Mouse (Mus musculus) granulocyte monocyte progenitor cell, adult 5-6 weeks (primary cell): ENCODE results near the gene Scamp1. TPM values are rescaled to one million over a fixed set of nuclear protein-coding genes. Genes with fewer than 3 reads are reported as not detected.

Experiments used
- ATAC-seq: replicated peaks from 2 replicates; pipeline ENCODE4 v1.8.0; 2016; ENCODE audit warnings: mild to moderate bottlenecking, moderate TSS enrichment, inconsistent platforms; ENCODE audit not compliant: poor library complexity, severe bottlenecking
- total RNA-seq, 2 experiments: library from RNA; stranded (forward) in 1 of 2; stranded (reverse) in 1 of 2; fragments of 200-712, 200-1000 nt in 1 of 2; fragments of >200 nt in 1 of 2; fragmentation: Nextera tagmentation in 1 of 2; gene quantifications; 2 replicates each; pipeline ENCODE4 v1.2.3; 2014 to 2017

Scamp1 gene
- total RNA-seq, 2 experiments from 2014 or later = 8.1 to 24.6 TPM

GRCm38 (mm10) chr13:94284543-94285269 lies 951 bp downstream of the Scamp1 start:
- ATAC-seq = no peak

DNA sequence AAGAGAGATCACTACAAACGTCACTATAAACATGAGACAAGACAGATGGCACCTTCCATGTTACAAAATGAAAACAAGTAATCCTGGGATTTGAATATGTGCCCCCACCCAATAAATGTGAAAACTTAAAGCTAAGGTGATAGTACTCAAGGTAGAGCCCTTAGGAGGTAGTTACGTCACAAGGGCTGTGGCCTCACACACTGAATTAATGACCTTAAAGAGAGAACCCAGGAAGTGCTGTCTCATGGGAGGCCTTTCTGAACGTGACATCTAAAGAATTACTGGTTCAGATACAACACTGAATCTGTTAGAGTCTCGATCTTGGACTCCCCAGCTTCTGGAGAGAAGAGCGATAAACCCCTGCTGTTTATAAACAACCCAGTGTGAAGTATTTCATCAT lies 6.2 kb downstream of the Scamp1 start:
- no peak for ATAC-seq

GRCm38 (mm10) chr13:94271284-94271683 lies 14.4 kb downstream of the Scamp1 start:
- no peak for ATAC-seq

DNA sequence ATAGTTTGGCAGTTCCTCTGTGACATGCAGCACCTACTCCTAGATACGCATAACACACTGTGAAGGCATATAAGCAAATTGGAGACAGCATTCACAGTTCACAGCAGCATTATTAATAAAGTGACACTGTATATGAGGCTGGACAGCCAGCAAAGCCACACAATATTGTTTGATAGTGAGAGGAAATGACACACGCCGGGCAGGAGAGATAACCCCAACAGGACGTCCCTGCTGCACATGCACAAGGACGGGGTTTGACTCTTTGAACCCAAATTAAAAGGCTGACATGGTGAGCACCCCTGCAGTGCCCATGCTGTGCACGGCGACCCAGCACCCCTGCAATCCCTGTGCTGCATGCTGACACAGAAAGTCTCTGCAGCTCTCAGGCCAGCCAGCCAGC lies 17.5 kb downstream of the Scamp1 start:
- peak; percentile 29; the same call in 1 of the 2 replicates for ATAC-seq

DNA sequence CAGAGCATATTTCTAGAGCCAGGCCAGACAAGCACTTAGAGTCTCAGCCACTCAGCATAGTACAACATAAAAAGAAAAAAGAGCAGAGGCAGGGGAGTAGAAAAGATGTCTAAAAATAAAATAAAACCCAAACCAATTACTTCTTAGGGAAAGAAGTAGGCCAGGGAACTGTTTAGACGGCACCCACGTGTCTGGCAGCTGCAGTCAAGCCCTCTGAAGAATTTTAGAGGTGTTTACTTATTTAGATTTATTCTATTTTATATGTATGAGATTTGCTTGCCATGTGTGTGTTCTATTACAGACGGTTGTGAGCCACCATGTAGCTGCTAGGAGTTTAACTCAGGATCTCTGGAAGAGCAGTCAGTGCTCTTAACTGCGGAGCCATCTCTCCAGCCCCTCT lies 18.5 kb downstream of the Scamp1 start:
- ATAC-seq = no peak

GRCm38 (mm10) chr13:94266530-94266929 lies 19.1 kb downstream of the Scamp1 start:
- 0 out of 2 replicates have a peak, but pooled peaks have one; percentile 38 for ATAC-seq

- no peak for ATAC-seq
Measured at GRCm38 (mm10) chr13:94265291-94265690, 20.4 kb downstream of the Scamp1 start.

DNA sequence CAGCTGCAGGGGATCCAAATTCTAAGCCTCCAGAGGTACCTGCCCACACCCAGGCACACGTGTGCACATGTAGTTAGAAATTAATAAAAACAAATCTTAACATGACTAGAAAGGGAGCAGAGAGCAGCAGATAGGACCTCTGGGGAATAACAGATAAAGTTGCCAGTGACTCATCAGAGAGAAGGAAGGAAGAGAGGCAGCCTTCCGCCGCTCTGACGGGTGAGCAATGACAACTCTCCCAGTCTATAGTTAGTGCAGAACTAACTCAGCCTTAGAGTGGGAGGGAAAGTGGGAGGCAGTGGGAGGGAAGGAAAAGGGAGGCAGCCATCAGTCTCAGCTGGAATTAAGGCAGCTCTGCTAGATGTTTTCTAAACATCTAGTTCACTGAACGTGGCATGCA lies 21.7 kb downstream of the Scamp1 start:
- no peak for ATAC-seq

GRCm38 (mm10) chr13:94262551-94262950 lies 23.1 kb downstream of the Scamp1 start:
- ATAC-seq = no peak

- ATAC-seq = no peak
Measured at GRCm38 (mm10) chr13:94261624-94262023, 24.0 kb downstream of the Scamp1 start.

- ATAC-seq = no peak
Measured at GRCm38 (mm10) chr13:94260961-94261360, 24.7 kb downstream of the Scamp1 start.

- no peak for ATAC-seq
Measured at GRCm38 (mm10) chr13:94259210-94259609, 26.4 kb downstream of the Scamp1 start.

- no peak for ATAC-seq
Measured at GRCm38 (mm10) chr13:94258530-94258929, 27.1 kb downstream of the Scamp1 start.

DNA sequence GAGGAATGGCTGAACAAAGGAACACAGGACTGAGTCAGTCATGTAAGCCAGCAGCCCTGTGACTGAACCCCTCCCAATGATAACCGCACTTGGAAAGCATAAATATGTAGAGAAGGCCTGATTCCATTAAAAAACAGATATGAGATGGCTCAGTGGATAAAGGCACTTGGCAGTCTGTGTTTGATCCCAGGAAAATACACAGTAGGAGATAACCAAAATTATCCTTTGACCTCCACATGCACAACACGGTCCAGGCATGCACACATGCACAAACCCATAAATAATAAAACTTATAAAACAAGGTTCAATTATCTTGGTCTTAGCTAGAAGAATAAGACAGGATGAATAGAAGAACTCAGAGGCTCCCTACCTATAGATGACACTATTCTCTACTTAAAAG lies 27.9 kb downstream of the Scamp1 start:
- ATAC-seq = no peak

DNA sequence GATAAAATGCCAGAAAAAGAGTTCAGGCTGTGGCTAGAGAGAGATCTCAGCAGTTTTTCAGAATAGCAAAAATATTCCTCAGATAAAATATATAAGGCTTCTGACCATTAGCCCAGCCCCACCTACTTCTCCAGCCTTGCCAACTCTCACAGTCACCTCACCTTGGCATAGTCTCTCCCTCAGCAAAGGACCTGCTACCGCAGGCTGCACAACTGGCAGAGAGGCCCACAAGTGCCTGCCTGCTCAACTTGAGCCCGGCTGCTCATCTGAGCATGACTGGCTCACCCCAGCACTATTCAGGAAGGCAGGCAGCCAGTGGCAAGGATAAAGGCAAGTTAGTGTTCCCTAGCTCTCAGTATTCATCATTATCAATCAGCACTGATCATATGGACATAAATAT lies 30.5 kb downstream of the Scamp1 start:
- ATAC-seq = no peak

DNA sequence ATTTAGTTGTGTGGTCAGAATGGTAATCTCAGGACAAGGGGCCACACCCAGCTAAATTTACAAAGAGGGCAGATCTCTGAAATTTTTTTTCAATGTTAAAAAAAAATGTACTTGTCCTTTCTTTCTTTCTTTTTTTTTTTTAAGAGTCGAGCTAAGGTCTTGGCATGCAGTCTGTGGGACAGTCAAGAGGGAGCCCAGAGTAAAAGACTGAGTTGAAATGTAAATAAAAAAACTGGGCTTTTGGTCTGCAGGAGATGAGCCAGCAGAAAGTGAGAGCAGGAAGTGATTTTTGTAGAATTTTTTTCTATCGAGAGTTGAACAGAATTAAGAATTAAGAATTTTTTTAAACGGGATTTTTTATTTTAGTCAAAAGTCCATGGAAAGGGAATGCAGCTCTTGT lies 31.4 kb downstream of the Scamp1 start:
- ATAC-seq = no peak

DNA sequence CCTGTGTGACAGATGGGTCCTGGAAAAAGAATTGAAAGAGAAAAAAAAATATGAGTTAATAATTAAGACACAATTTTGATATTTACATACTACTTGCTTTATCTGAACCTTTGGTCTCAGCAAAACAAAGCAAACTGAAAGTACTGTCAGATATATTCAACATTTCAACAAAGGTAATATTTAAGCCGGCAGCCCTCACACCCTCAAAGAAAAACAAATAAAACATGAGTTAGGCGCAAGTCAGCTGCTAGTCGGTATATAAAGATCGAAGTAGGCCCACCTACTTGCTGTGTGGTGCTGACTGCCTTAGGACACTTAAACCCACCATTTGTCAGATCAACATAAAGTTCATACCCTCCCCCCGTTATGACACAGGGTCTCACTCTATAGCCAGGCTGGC lies 32.6 kb downstream of the Scamp1 start:
- ATAC-seq = no peak

DNA sequence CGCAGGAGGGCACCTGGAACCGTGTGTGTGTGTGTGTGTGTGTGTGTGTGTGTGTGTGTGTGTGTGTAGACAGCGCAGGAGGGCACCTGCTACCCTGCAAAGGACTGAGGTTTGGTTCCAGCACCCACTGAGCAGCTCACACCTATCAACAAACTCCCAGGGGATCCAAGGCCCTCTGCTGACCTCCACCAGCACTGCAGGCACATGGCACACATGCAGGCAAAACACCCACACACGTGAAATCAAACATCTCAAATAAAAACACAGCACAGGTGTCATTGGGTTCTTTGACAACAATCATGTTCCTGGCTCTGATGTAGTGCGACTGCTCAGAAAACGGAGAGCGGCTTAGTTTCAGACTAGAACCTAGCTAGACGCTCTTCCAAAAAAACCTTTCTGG lies 34.9 kb downstream of the Scamp1 start:
- no peak for ATAC-seq

GRCm38 (mm10) chr13:94250188-94250587 lies 35.5 kb downstream of the Scamp1 start:
- ATAC-seq = no peak

DNA sequence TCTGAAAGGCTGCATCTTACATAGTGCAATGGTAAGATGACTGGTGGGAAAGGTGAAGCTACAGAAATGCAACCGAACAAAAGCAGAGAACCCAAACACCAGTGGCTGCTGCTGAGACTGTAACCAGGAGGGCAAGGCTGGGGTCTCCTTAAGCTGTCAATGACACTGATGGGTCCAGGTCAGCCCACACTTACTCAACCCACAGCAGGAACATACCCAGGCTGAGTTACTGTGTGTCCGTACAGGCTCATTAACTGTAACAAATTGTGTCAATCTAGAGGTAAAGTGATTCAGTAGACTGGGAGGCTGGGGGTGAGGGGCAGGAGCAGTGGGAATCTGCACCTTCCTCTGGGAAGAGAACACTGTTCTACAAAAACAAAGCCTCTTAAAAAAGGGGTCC lies 42.8 kb downstream of the Scamp1 start:
- ATAC-seq = no peak

DNA sequence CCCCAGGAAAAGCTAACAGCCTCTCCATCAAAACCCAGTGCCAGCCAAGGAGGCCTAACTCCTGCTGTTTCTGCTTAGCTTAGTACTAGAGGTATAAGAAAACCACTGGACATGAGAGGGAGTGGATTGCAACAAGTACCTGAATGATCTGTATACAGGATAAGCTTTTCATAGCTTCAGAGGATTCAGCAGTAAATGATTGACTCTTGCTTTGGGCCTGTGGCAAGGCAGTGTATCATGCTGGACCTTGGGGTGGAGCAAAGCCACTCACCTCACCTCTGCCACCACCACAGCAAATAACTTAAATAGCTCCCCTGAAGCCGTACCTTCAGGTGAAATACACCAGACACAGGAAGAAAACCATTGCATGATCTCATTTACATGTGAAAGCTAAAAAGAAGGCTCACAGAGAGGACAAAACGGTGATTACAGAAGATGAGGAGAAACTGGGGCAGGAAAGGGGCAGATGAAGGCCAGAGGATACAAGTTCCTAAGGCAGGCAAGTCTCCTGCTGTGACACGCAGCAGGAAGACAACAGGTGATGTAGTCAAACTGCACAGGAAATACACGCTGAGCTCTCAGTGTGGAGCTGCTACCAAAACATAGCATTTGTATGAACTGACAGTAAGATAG lies 43.6 kb downstream of the Scamp1 start:
- no peak for ATAC-seq

- no peak for ATAC-seq
Measured at GRCm38 (mm10) chr13:94240873-94241272, 44.8 kb downstream of the Scamp1 start.
